Mouse (Mus musculus) CH12.LX (cell line): ENCODE results near the gene Cenpe. TPM values are rescaled to one million over a fixed set of nuclear protein-coding genes. Genes with fewer than 3 reads are reported as not detected.
"Not testable (repeated sequence)": the region's sequence is repeated elsewhere in the genome, so short reads cannot be mapped to it uniquely, and the experiment has no call there.

Source experiments
- DNase-seq: peaks from one replicate; pipeline ENCODE4 v3.0.0-alpha.2; 2013; ENCODE audit errors: extremely low read depth
- H3K27ac ChIP-seq: 2 replicates; pipeline ENCODE4 v1.5.1; 2012; ENCODE audit warnings: low read depth, mild to moderate bottlenecking, control low read depth, moderate library complexity; ENCODE audit not compliant: insufficient read depth
- H3K27me3 ChIP-seq: replicated peaks from 2 replicates; pipeline ENCODE3; 2012; ENCODE audit warnings: inconsistent platforms
- H3K36me3 ChIP-seq, 2 experiments: replicated peaks in 1 of 2; 2 replicates each; pipeline versions ENCODE3 to v1.6.1; 2012; ENCODE audit warnings: inconsistent platforms in 1 of 2, low read length in 1 of 2, mild to moderate bottlenecking in 1 of 2, mixed read lengths in 1 of 2, moderate library complexity in 1 of 2; ENCODE audit not compliant: control insufficient read depth in 1 of 2, insufficient read depth in 1 of 2
- H3K4me1 ChIP-seq, 2 experiments: 2 replicates each; pipeline ENCODE4 v1.6.1; 2012; ENCODE audit warnings: inconsistent platforms in 1 of 2, moderate library complexity in 1 of 2; ENCODE audit not compliant: insufficient read depth in 2 of 2, control insufficient read depth in 1 of 2
- H3K4me2 ChIP-seq: 2 replicates; pipeline ENCODE4 v1.6.1; 2012; ENCODE audit warnings: low read depth, mild to moderate bottlenecking, control low read depth; ENCODE audit not compliant: poor library complexity, insufficient read depth, severe bottlenecking
- H3K4me3 ChIP-seq, 3 experiments: fragments of 150-350 bp in 1 of 3; sonication (generic) in 1 of 3; replicated peaks in 1 of 3; 2 replicates each; pipeline versions ENCODE3 to v1.5.1; 2011 to 2012; ENCODE audit warnings: low read depth in 2 of 3, low read length in 2 of 3, mild to moderate bottlenecking in 2 of 3, moderate library complexity in 2 of 3, control low read depth in 1 of 3, improper control_type of control experiment in 1 of 3, inconsistent platforms in 1 of 3, mixed read lengths in 1 of 3; ENCODE audit not compliant: poor library complexity in 1 of 3
- H3K79me2 ChIP-seq: replicated peaks from 2 replicates; pipeline ENCODE4 v1.6.1; 2012; ENCODE audit warnings: mild to moderate bottlenecking, moderate library complexity; ENCODE audit not compliant: control insufficient read depth, poor library complexity, insufficient read depth, severe bottlenecking; ENCODE audit errors: extremely low read depth
- H3K9ac ChIP-seq: 2 replicates; pipeline ENCODE4 v1.6.1; 2012; ENCODE audit warnings: low read depth, mild to moderate bottlenecking, control low read depth, moderate library complexity; ENCODE audit not compliant: insufficient read depth
- H3K9me3 ChIP-seq: replicated peaks from 2 replicates; pipeline ENCODE3; 2012; ENCODE audit warnings: low read length, inconsistent platforms, mixed read lengths
- BHLHE40 ChIP-seq: IDR thresholded peaks from 2 replicates; pipeline ENCODE4 v1.6.1; 2011; ENCODE audit warnings: mild to moderate bottlenecking, low read depth, low read length, improper control_type of control experiment
- CHD2 ChIP-seq: IDR thresholded peaks from 2 replicates; pipeline ENCODE4 v1.6.1; 2011; ENCODE audit warnings: low read length, improper control_type of control experiment
- E2F4 ChIP-seq: IDR thresholded peaks from 2 replicates; pipeline ENCODE4 v1.6.1; 2011; ENCODE audit warnings: low read depth, low read length, improper control_type of control experiment; ENCODE audit not compliant: insufficient replicate concordance
- EP300 ChIP-seq: IDR thresholded peaks from 2 replicates; pipeline ENCODE4 v1.6.1; 2011; ENCODE audit warnings: low read length, improper control_type of control experiment
- ETS1 ChIP-seq: conservative IDR thresholded peaks from 2 replicates; pipeline ENCODE4 v1.6.1; 2012; ENCODE audit warnings: low read depth, mild to moderate bottlenecking, inconsistent platforms, low read length, improper control_type of control experiment, moderate library complexity
- IRF4 ChIP-seq: IDR thresholded peaks from 2 replicates; pipeline ENCODE4 v1.6.1; 2014; ENCODE audit warnings: low read depth, mild to moderate bottlenecking, inconsistent platforms, low read length, improper control_type of control experiment
- JUN ChIP-seq: IDR thresholded peaks from 2 replicates; pipeline ENCODE4 v1.6.1; 2011; ENCODE audit warnings: low read depth, mild to moderate bottlenecking, low read length, improper control_type of control experiment, moderate library complexity; ENCODE audit not compliant: insufficient read depth
- JUND ChIP-seq: conservative IDR thresholded peaks from 2 replicates; pipeline ENCODE4 v1.6.1; 2011; ENCODE audit warnings: low read depth, low read length, improper control_type of control experiment
- MAFK ChIP-seq: IDR thresholded peaks from 2 replicates; pipeline ENCODE4 v1.6.1; 2011; ENCODE audit warnings: low read length, improper control_type of control experiment; ENCODE audit not compliant: insufficient replicate concordance
- MEF2A ChIP-seq: IDR thresholded peaks from 2 replicates; pipeline ENCODE4 v1.6.1; 2014; ENCODE audit warnings: low read depth, mild to moderate bottlenecking, inconsistent platforms, low read length, improper control_type of control experiment, borderline replicate concordance
- MYC ChIP-seq: IDR thresholded peaks from 2 replicates; pipeline ENCODE4 v1.6.1; 2011; ENCODE audit warnings: low read depth, mild to moderate bottlenecking, improper control_type of control experiment, low read length
- NRF1 ChIP-seq: IDR thresholded peaks from 2 replicates; pipeline ENCODE4 v1.6.1; 2014; ENCODE audit warnings: low read depth, mild to moderate bottlenecking, inconsistent platforms, low read length, improper control_type of control experiment, moderate library complexity
- POLR2A ChIP-seq: IDR thresholded peaks from 2 replicates; pipeline ENCODE4 v1.6.1; 2011; ENCODE audit warnings: low read depth, mild to moderate bottlenecking, improper control_type of control experiment, low read length
- RCOR1 ChIP-seq: conservative IDR thresholded peaks from 2 replicates; pipeline ENCODE4 v1.6.1; 2012; ENCODE audit warnings: low read depth, mild to moderate bottlenecking, inconsistent platforms, low read length, improper control_type of control experiment
- SIN3A ChIP-seq: IDR thresholded peaks from 2 replicates; pipeline ENCODE4 v1.6.1; 2012; ENCODE audit warnings: low read length, improper control_type of control experiment, inconsistent platforms
- TBP ChIP-seq: conservative IDR thresholded peaks from 2 replicates; pipeline ENCODE4 v1.6.1; 2011; ENCODE audit warnings: low read depth, low read length, improper control_type of control experiment
- TCF12 ChIP-seq: IDR thresholded peaks from 2 replicates; pipeline ENCODE4 v1.6.1; 2014; ENCODE audit warnings: low read depth, mild to moderate bottlenecking, inconsistent platforms, low read length, improper control_type of control experiment
- USF1 ChIP-seq: IDR thresholded peaks from 2 replicates; pipeline ENCODE4 v1.6.1; 2014; ENCODE audit warnings: low read depth, mild to moderate bottlenecking, inconsistent platforms, low read length, improper control_type of control experiment
- ZKSCAN1 ChIP-seq: IDR thresholded peaks from 2 replicates; pipeline ENCODE4 v1.6.1; 2012; ENCODE audit warnings: low read depth, inconsistent platforms, low read length, improper control_type of control experiment, borderline replicate concordance
- ZMIZ1 ChIP-seq: IDR thresholded peaks from 2 replicates; pipeline ENCODE4 v1.6.1; 2012; ENCODE audit warnings: low read depth, mild to moderate bottlenecking, inconsistent platforms, low read length, improper control_type of control experiment
- dilution Hi-C: fragments of 300-500 bp; cut with MboI; formaldehyde crosslinking; loops from 2 replicates; pipeline ENCODE4 v1.14.3; 2020; ENCODE audit warnings: low sequenced_read_pairs; ENCODE audit not compliant: extremely low pct_unique_long_range_greater_than_20kb, extremely low pct_ligation_motif_present
- in situ Hi-C: fragments of 300-500 bp; cut with MboI; formaldehyde crosslinking; loops from 3 replicates; pipeline ENCODE4 v1.14.3; 2019; ENCODE audit warnings: low sequenced_read_pairs, low pct_ligation_motif_present, low pct_unique_long_range_greater_than_20kb, mixed read lengths
- polyA plus RNA-seq: library from polyadenylated mRNA; unstranded; fragments of >175 nt; gene quantifications from 2 replicates; pipeline ENCODE4 v1.2.1, GENCODE M21; 2012; ENCODE audit warnings: low read depth; ENCODE audit not compliant: insufficient read length
- total RNA-seq, 2 experiments: library from RNA; depleted of rRNA; stranded (reverse); fragments of 300-350 nt in 1 of 2; fragments of >200 nt in 1 of 2; gene quantifications; 2 replicates each; pipeline ENCODE4 v1.2.3; 2012 to 2014

The Cenpe gene
- total and polyA plus RNA-seq, 3 experiments: 47.0 to 81.1 (median 73.8) TPM

- TF ChIP-seq MEF2A: peak; percentile 91
These were observed at the start of gene Cenpe (continued) for GRCm38 (mm10) chr3:135211805-135212657.

GRCm38 (mm10) chr3:135171898-135172446 is 40.4 kb upstream of the Cenpe start:
- Histone ChIP-seq H3K36me3 (no peaks in the 10 kb centered on the region), H3K9ac (no peak overlapping the region), H3K4me2 (no peak overlapping the region), H3K79me2 (no peaks in the 10 kb centered on the region), H3K9me3 (no peaks in the 10 kb centered on the region), H3K4me1 (no peaks in the 10 kb centered on the region), H3K27ac (no peak overlapping the region), H3K27me3 (no peaks in the 10 kb centered on the region), H3K4me3 (no peak overlapping the region)
- dilution Hi-C loops: no loop called here
- TF ChIP-seq ZMIZ1: no peak
- TF ChIP-seq ZKSCAN1: no peak
- no peak for TF ChIP-seq USF1
- no peak for TF ChIP-seq POLR2A
- no peak for TF ChIP-seq SIN3A
- TF ChIP-seq MAFK: no peak
- TF ChIP-seq RCOR1: no peak
- DNase-seq: no peak
- in situ Hi-C loops: no loop called here

- Histone ChIP-seq H3K4me1 (peaks cover 4 to 12% of the 10 kb centered on the region in 2 experiments; a peak in 3 of 4 replicates), H3K36me3 (no peaks in the 10 kb centered on the region)
- TF ChIP-seq BHLHE40: peak; percentile 97
- TF ChIP-seq MEF2A: peak; percentile 42; the same call in 1 of the 2 replicates
- TF ChIP-seq NRF1: no peak
- peak; percentile 77 for TF ChIP-seq ETS1
- no peak for TF ChIP-seq TBP
- peak; percentile 65; the same call in 1 of the 2 replicates for TF ChIP-seq CHD2
- TF ChIP-seq MYC: peak; percentile 56; the same call in 1 of the 2 replicates
- no peak for TF ChIP-seq E2F4
- TF ChIP-seq IRF4: peak; percentile 86
- 0 out of 2 replicates have a peak, but pooled peaks have one; percentile 23 for TF ChIP-seq JUN
- 0 out of 2 replicates have a peak, but pooled peaks have one; percentile 43 for TF ChIP-seq TCF12
- no peak for TF ChIP-seq ZKSCAN1
- peak; percentile 76; the same call in 1 of the 2 replicates for TF ChIP-seq MAFK
- TF ChIP-seq EP300: peak; percentile 90
- TF ChIP-seq JUND: 0 out of 2 replicates have a peak, but pooled peaks have one; percentile 54
- TF ChIP-seq, all 38 proteins: peak for 11
- in situ Hi-C loops (no loop called here), dilution Hi-C loops (no loop called here)
- Histone ChIP-seq H3K9ac (no peak overlapping the region), H3K27ac (no peak overlapping the region), H3K4me2 (peak overlapping the region; percentile 73), H3K4me3 (peak overlapping the region in 1 of 3 experiments; percentile 2), H3K27me3 (no peaks in the 10 kb centered on the region), H3K79me2 (no peaks in the 10 kb centered on the region), H3K9me3 (no peaks in the 10 kb centered on the region)
- DNase-seq: peak; percentile 91
These were observed 20.5 kb upstream of the Cenpe start for GRCm38 (mm10) chr3:135191861-135192260.

GRCm38 (mm10) chr3:135198051-135198450 is 14.3 kb upstream of the Cenpe start:
- dilution Hi-C loops, H3K79me2 ChIP-seq, H3K27me3 ChIP-seq, in situ Hi-C loops, H3K9ac ChIP-seq, H3K4me2 ChIP-seq, H3K4me3 ChIP-seq, H3K9me3 ChIP-seq, DNase-seq, H3K36me3 ChIP-seq, H3K4me1 ChIP-seq, H3K27ac ChIP-seq: not testable (repeated sequence)
